Mouse (Mus musculus): ENCODE measurements around the gene Psmb8. TPM values are rescaled to one million over a fixed set of nuclear protein-coding genes. Genes with fewer than 3 reads are reported as not detected.

Psmb8 gene
- total RNA-seq (2022) = 1 to 10 TPM; 2.1 to 4.3 (median 3.4) TPM

DNA sequence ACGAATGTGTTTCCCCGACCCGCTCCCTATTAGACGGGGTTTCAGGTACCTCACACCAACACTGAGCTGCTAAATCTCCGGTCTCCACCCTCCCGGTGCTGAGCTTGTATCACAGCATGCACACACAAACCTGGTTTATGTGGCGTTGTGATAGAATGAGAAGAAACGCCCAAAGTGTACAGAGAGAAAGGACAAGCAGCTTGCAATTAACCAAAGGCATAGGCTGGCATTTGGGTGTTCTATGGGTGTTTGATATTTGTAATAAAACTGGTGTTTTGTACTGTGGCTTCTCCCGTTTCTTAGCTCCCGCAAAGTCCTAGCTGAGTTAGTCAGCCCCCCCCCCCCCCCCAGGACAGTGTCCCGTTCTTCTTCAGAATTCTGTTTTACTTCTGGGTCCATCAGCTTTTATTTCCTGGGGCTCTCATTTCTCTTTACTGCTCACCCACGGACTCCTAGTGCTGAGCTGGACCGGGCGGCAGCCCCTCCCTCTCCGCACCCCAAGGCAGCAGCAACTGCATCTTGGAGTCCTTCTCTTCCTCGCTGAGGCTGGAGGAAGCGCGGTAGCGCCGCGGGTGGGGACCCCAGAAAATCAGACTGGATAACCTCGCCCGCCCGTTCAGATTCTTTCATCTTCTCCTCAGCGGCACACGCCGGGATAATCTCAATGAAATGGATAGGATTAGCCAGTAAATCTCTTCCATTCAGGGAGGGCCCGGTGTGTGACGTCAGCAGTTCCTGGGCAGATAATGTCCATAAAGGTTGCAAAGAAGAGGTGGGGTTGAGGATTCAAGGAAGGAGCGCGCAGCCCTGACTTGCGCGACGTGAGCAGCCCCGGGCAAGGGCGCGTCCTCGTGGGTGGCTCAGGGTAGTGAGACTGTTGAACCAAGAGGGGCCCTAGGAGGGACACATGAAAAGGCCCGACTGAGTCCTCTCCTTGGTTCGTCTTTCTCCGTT lies at the start of gene Psmb8:
Gene Psmb8 (plus strand): TSS at position 781 of the 954 bp plus-strand sequence.
- DNase-seq (ENCODE audit: low spot score in 2 of 2) = peak; percentile 78 to 81

- DNase-seq (ENCODE audit: low spot score in 2 of 2) = no peak
These were observed 44.6 kb upstream of the Psmb8 start, which contains the start of gene H2-DMb1 for GRCm38 (mm10) chr17:34152923-34153322. Gene H2-DMb1, plus strand, starts transcription at chr17:34153072.

DNA sequence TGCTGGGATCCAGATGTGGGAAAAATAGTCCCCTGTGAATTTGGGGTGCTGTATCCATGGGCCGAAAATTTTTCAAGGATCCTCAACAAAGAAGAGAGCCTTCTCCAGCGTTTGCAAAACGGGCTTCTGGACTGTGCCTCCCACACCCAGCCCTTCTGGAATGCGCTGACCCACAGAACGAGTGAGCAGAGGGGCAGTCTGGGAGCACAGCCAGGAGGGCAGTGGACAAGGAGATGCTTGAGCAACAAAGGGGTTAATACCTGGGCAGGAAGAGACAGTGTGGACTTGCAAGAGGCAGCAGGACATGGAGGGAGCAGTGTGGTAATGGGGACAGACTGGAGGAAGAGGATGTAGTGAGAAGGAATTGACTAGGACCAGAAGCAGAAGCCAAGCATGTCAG lies 42.0 kb upstream of the Psmb8 start:
- no peak for DNase-seq (ENCODE audit: low spot score in 2 of 2)

- no peak for DNase-seq (ENCODE audit: low spot score in 2 of 2)
These were observed 33.2 kb upstream of the Psmb8 start for GRCm38 (mm10) chr17:34164202-34164895.

DNA sequence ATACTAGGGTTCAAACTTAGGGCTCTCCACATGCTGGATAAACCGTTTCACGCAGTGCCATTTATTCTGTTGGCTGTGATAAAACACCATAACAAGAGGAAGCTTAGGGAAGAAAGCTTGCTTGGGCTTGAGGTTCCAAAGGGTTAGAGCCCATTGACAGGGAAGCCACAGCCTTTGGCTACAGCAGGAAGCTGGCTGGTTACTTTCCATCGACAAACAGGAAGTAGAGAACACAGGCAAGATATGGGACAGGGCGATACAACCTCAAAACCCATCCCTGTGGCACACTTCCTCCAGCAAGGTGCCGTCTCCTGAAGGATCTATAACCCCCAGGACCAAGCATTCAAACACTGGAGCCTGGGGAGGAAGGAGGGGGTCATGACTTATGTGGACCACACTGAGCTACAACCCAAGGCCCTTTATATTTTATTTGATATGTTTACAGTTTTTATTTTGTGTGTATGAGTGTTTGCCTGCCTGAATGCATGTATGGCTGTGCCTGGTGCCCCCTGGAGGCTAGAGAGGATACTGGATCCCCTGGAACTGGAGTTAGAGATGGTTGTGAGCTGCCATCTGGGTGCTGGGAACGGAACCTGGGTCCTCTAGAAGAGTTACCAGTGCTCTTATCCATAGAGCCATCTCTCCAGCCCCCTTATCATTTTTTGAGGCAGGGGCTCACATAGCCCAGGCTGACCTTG lies 32.3 kb upstream of the Psmb8 start:
- no peak for DNase-seq (ENCODE audit: low spot score in 2 of 2)

- no peak for DNase-seq (ENCODE audit: low spot score in 2 of 2)
These were observed 28.2 kb upstream of the Psmb8 start for GRCm38 (mm10) chr17:34169279-34169678.

GRCm38 (mm10) chr17:34170487-34170876 lies 27.0 kb upstream of the Psmb8 start:
- no peak for DNase-seq (ENCODE audit: low spot score in 2 of 2)

- DNase-seq (ENCODE audit: low spot score in 2 of 2) = peak; percentile 70 to 72
These were observed 26.5 kb upstream of the Psmb8 start for GRCm38 (mm10) chr17:34170877-34171498.

- DNase-seq (ENCODE audit: low spot score in 2 of 2) = no peak
These were observed 25.0 kb upstream of the Psmb8 start for GRCm38 (mm10) chr17:34172528-34172927.

- no peak for DNase-seq (ENCODE audit: low spot score in 2 of 2)
These were observed 23.4 kb upstream of the Psmb8 start for GRCm38 (mm10) chr17:34174075-34174474.

DNA sequence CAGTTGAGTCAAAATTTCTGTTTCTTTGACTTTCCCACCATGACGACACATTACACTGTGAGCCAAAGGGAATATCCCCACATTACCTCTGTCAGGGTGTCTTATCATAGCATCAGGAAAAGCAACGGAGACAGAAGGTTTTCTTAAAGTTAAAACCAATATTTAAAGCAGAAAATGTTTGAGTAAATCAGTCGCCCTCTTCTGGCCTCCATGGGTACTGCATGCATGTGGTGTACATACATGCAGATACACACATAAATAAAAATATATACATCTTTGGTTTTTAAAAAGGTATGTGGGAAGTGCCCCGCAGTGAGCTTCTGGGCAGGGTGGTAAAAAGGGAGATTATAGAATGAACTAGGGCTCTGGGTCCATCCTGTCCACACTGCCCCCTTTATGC lies 20.3 kb upstream of the Psmb8 start:
- DNase-seq (ENCODE audit: low spot score in 2 of 2) = no peak

- no peak for DNase-seq (ENCODE audit: low spot score in 2 of 2)
These were observed 18.5 kb upstream of the Psmb8 start for GRCm38 (mm10) chr17:34179019-34179418.

- no peak for DNase-seq (ENCODE audit: low spot score in 2 of 2)
These were observed 17.3 kb upstream of the Psmb8 start for GRCm38 (mm10) chr17:34179913-34180859.

DNA sequence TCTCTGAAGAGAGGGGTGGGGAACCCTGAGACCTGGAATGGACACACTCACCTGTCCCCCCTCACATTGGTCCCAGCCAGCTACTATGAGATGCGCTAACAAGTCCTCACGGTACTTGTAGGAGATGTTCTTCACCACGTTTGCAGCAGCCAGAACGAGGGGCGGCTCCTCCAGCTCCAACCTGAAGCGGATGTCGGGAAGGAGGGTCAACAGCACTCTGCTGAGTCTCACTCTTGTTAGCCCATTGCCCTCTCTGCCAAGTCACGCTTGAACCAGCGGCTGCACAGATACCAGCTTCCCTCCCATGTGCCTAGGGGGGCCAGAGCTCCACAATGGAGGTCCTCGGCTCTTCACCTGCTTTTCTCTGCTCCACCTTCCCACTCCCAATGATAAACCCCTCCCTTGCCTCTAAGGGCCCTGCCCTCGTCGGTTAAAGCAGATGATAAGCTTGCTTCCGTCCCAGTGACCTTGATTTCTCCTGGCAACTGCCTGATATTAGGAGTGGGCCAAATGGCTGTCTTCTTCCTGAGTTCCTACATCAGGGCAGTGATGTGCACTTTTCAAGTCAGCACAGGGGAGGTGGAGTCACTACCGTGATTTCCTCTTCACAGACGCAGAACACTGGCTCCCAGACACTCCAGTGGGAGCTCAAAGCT lies 13.8 kb upstream of the Psmb8 start:
- no peak for DNase-seq (ENCODE audit: low spot score in 2 of 2)

GRCm38 (mm10) chr17:34185526-34185925 lies 12.0 kb upstream of the Psmb8 start:
- DNase-seq (ENCODE audit: low spot score in 2 of 2) = no peak

DNA sequence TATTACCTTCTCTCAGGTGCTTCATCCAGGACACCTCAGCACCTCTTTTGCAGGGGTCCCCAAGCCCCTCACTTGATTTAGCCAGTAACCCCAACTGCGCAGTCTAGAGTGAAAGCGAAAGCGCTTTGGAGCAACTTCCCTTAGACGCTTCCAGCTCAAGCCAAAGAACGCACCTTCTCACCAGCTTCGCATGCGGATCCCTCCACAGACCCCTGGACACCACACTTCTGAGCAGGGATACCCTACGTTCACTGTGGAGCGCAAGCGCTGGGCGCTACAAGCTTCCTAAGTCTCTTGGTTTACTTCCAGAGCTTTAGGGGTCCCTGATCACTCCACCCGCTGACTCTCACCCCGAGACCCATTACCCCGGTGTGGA lies 10.6 kb upstream of the Psmb8 start:
- DNase-seq (ENCODE audit: low spot score in 2 of 2) = no peak

- peak; percentile 96 for DNase-seq (ENCODE audit: low spot score in 2 of 2)
These were observed 10.1 kb upstream of the Psmb8 start, which contains the start of the genes Tap1 and Psmb9 for GRCm38 (mm10) chr17:34187261-34187916. Gene Tap1, plus strand, starts transcription at chr17:34187553. Gene Psmb9, minus strand, starts transcription at chr17:34187764.

DNA sequence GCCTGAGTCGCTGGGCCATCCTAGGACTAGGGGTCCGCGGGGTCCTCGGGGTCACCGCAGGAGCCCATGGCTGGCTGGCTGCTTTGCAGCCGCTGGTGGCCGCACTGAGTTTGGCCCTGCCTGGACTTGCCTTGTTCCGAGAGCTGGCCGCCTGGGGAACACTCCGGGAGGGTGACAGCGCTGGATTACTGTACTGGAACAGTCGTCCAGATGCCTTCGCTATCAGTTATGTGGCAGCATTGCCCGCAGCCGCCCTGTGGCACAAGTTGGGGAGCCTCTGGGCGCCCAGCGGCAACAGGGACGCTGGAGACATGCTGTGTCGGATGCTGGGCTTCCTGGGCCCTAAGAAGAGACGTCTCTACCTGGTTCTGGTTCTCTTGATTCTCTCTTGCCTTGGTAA lies 9.5 kb upstream of the Psmb8 start:
- DNase-seq (ENCODE audit: low spot score in 2 of 2) = no peak

- DNase-seq (ENCODE audit: low spot score in 2 of 2) = no peak
These were observed 8.5 kb upstream of the Psmb8 start for GRCm38 (mm10) chr17:34188986-34189385.
